Mouse (Mus musculus): ENCODE results near the gene Ttc9.

DNA sequence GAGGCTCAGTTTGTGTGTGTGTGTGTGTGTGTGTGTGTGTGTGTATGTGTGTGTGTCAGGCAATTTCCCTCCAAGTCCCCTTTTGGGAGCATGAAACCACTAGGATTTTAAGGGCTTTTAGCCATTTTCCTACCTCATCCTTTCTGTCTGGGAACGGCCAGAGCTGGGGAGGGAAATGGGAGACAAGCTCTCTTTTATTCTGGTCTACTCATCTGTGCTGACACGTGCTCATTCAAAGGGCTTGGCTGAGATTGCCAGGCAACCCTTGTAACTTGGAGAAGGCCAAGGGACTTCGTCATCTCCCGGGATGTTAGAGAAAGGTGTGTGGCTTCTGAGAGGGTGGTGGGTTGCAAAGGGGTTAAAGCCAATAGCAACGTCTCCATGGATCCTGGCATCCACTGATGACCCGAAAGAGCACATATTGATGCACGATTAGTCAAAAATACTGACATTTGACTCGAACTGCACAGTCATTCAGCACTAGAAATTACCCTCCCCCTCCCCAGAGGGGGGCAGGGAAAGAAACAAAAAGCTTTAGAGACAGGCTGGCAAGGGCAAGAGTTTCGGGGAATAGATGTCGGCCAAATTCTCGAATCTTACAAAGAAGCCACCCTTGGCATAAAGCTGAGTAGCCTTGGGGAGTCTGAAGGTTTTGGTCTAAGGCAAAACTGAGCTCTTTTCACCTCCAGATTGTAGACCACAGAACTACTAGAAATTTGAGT is 11.5 kb downstream of the Ttc9 start:
- TF ChIP-seq CTCF (IDR thresholded peaks at IDR 0.05; ENCODE audit: low read depth): no peak
- no peak for TF ChIP-seq EP300 (IDR thresholded peaks at IDR 0.05; ENCODE audit: low read depth)
